Mouse (Mus musculus): ENCODE results near the gene Siah2. TPM values are rescaled to one million over a fixed set of nuclear protein-coding genes. Genes with fewer than 3 reads are reported as not detected.
A peak's percentile ranks its signal among the peaks of the same experiment; 100 is the strongest.

The Siah2 gene
- polyA plus RNA-seq, 1 experiment from 2014 or later = 3.9 TPM

- Histone ChIP-seq H3K9ac (no peak overlapping the region), H3K27ac (peak overlapping the region; percentile 9; the same call in 1 of the 2 replicates), H3K4me1 (peaks cover 42% of the 10 kb centered on the region), H3K9me3 (replicated peaks) (no peaks in the 10 kb centered on the region), H3K27me3 (no peaks in the 10 kb centered on the region), H3K36me3 (peaks cover 9% of the 10 kb centered on the region; the same call in 1 of the 2 replicates), H3K4me3 (replicated peaks) (no peak overlapping the region), H3K4me2 (no peak overlapping the region)
- ATAC-seq (replicated peaks; ENCODE audit: low FRiP score) = 0 out of 2 replicates have a peak, but pooled peaks have one; percentile 29
- WGBS = 29% methylated on average over 4 of the region's 4 CpGs
These were observed 12.2 kb downstream of the Siah2 start for GRCm38 (mm10) chr3:58679996-58680395.

GRCm38 (mm10) chr3:58678905-58679304 lies 13.3 kb downstream of the Siah2 start:
- Histone ChIP-seq H3K9me3 (replicated peaks) (no peaks in the 10 kb centered on the region), H3K36me3 (peaks cover 9% of the 10 kb centered on the region; the same call in 1 of the 2 replicates), H3K27ac (no peak overlapping the region), H3K9ac (no peak overlapping the region), H3K4me1 (peaks cover 42% of the 10 kb centered on the region), H3K4me2 (no peak overlapping the region), H3K4me3 (replicated peaks) (no peak overlapping the region), H3K27me3 (no peaks in the 10 kb centered on the region)
- WGBS = 36% methylated on average over 2 of the region's 2 CpGs
- ATAC-seq (replicated peaks; ENCODE audit: low FRiP score) = no peak

- Histone ChIP-seq H3K27ac (no peak overlapping the region), H3K4me2 (no peak overlapping the region), H3K36me3 (peaks cover 9% of the 10 kb centered on the region; the same call in 1 of the 2 replicates), H3K9ac (no peak overlapping the region), H3K9me3 (replicated peaks) (no peaks in the 10 kb centered on the region), H3K4me1 (peaks cover 42% of the 10 kb centered on the region), H3K27me3 (no peaks in the 10 kb centered on the region), H3K4me3 (replicated peaks) (no peak overlapping the region)
- no peak for ATAC-seq (replicated peaks; ENCODE audit: low FRiP score)
- WGBS = 42% methylated on average over 8 of the region's 8 CpGs
These were observed 13.8 kb downstream of the Siah2 start for GRCm38 (mm10) chr3:58678384-58678783.

GRCm38 (mm10) chr3:58677615-58678014 lies 14.6 kb downstream of the Siah2 start:
- ATAC-seq (replicated peaks; ENCODE audit: low FRiP score) = no peak
- WGBS = 51% methylated on average over 3 of the region's 3 CpGs
- no peak overlapping the region for H3K4me2 ChIP-seq
- H3K9ac ChIP-seq = no peak overlapping the region
- H3K27ac ChIP-seq = no peak overlapping the region
- H3K36me3 ChIP-seq = peaks cover 9% of the 10 kb centered on the region; the same call in 1 of the 2 replicates
- H3K4me1 ChIP-seq = peaks cover 47% of the 10 kb centered on the region
- H3K9me3 ChIP-seq (replicated peaks) = no peaks in the 10 kb centered on the region
- no peak overlapping the region for H3K4me3 ChIP-seq (replicated peaks)
- H3K27me3 ChIP-seq = no peaks in the 10 kb centered on the region

- no peak overlapping the region for H3K4me3 ChIP-seq (replicated peaks)
- H3K27ac ChIP-seq = no peak overlapping the region
- H3K4me1 ChIP-seq = peaks cover 37% of the 10 kb centered on the region
- no peaks in the 10 kb centered on the region for H3K27me3 ChIP-seq
- H3K36me3 ChIP-seq = peaks cover 9% of the 10 kb centered on the region; the same call in 1 of the 2 replicates
- H3K4me2 ChIP-seq = no peak overlapping the region
- no peaks in the 10 kb centered on the region for H3K9me3 ChIP-seq (replicated peaks)
- no peak for ATAC-seq (replicated peaks; ENCODE audit: low FRiP score)
- no peak overlapping the region for H3K9ac ChIP-seq
- WGBS = 74% methylated on average over 5 of the region's 5 CpGs
These were observed 18.9 kb downstream of the Siah2 start for GRCm38 (mm10) chr3:58673295-58673694.

GRCm38 (mm10) chr3:58672481-58673183 lies 19.6 kb downstream of the Siah2 start:
- Histone ChIP-seq H3K27me3 (no peaks in the 10 kb centered on the region), H3K4me1 (peaks cover 33% of the 10 kb centered on the region), H3K9ac (no peak overlapping the region), H3K9me3 (replicated peaks) (no peaks in the 10 kb centered on the region), H3K27ac (0 out of 2 replicates have a peak overlapping the region, but pooled peaks have one; percentile 2), H3K4me2 (no peak overlapping the region), H3K4me3 (replicated peaks) (no peak overlapping the region), H3K36me3 (peaks cover 9% of the 10 kb centered on the region; the same call in 1 of the 2 replicates)
- 38% methylated on average over 4 of the region's 4 CpGs for WGBS
- ATAC-seq (replicated peaks; ENCODE audit: low FRiP score) = peak; percentile 87

- H3K27ac ChIP-seq = no peak overlapping the region
- 33% methylated on average over 6 of the region's 6 CpGs for WGBS
- H3K4me2 ChIP-seq = no peak overlapping the region
- H3K36me3 ChIP-seq = peaks cover 9% of the 10 kb centered on the region; the same call in 1 of the 2 replicates
- no peak overlapping the region for H3K9ac ChIP-seq
- H3K9me3 ChIP-seq (replicated peaks) = no peaks in the 10 kb centered on the region
- ATAC-seq (replicated peaks; ENCODE audit: low FRiP score) = peak; percentile 54
- no peak overlapping the region for H3K4me3 ChIP-seq (replicated peaks)
- peaks cover 24% of the 10 kb centered on the region for H3K4me1 ChIP-seq
- no peaks in the 10 kb centered on the region for H3K27me3 ChIP-seq
These were observed 20.5 kb downstream of the Siah2 start for GRCm38 (mm10) chr3:58671616-58672250.

- H3K9me3 ChIP-seq (replicated peaks) = 0 out of 2 replicates have a peak, but pooled peaks cover 6% of the 10 kb centered on the region
- H3K4me1 ChIP-seq = no peaks in the 10 kb centered on the region
- no peak overlapping the region for H3K4me3 ChIP-seq (replicated peaks)
- ATAC-seq (replicated peaks; ENCODE audit: low FRiP score) = no peak
- H3K36me3 ChIP-seq = no peaks in the 10 kb centered on the region
- H3K9ac ChIP-seq = no peak overlapping the region
- H3K4me2 ChIP-seq = no peak overlapping the region
- 88% methylated on average over 7 of the region's 7 CpGs for WGBS
- H3K27ac ChIP-seq = no peak overlapping the region
- no peaks in the 10 kb centered on the region for H3K27me3 ChIP-seq
These were observed 28.2 kb downstream of the Siah2 start for GRCm38 (mm10) chr3:58663970-58664369.

- H3K9me3 ChIP-seq (replicated peaks) = no peaks in the 10 kb centered on the region
- WGBS = 86% methylated on average over 4 of the region's 4 CpGs
- no peak for ATAC-seq (replicated peaks; ENCODE audit: low FRiP score)
- no peak overlapping the region for H3K9ac ChIP-seq
- H3K36me3 ChIP-seq = no peaks in the 10 kb centered on the region
- H3K27me3 ChIP-seq = no peaks in the 10 kb centered on the region
- no peak overlapping the region for H3K4me3 ChIP-seq (replicated peaks)
- no peak overlapping the region for H3K27ac ChIP-seq
- H3K4me1 ChIP-seq = 0 out of 2 replicates have a peak, but pooled peaks cover 2% of the 10 kb centered on the region
- H3K4me2 ChIP-seq = no peak overlapping the region
These were observed 31.6 kb downstream of the Siah2 start for GRCm38 (mm10) chr3:58660636-58661035.

- 23% methylated on average over 2 of the region's 2 CpGs for WGBS
- Histone ChIP-seq H3K9me3 (replicated peaks) (no peaks in the 10 kb centered on the region), H3K27ac (no peak overlapping the region), H3K4me3 (replicated peaks) (no peak overlapping the region), H3K9ac (no peak overlapping the region), H3K27me3 (no peaks in the 10 kb centered on the region), H3K4me1 (0 out of 2 replicates have a peak, but pooled peaks cover 4% of the 10 kb centered on the region), H3K36me3 (no peaks in the 10 kb centered on the region), H3K4me2 (no peak overlapping the region)
- ATAC-seq (replicated peaks; ENCODE audit: low FRiP score) = no peak
These were observed 34.8 kb downstream of the Siah2 start for GRCm38 (mm10) chr3:58657356-58657755.

GRCm38 (mm10) chr3:58655362-58656130 lies 36.7 kb downstream of the Siah2 start:
- Histone ChIP-seq H3K4me1 (0 out of 2 replicates have a peak, but pooled peaks cover 4% of the 10 kb centered on the region), H3K4me3 (replicated peaks) (no peak overlapping the region), H3K9me3 (replicated peaks) (no peaks in the 10 kb centered on the region), H3K27ac (no peak overlapping the region), H3K4me2 (peak overlapping the region; percentile 31; the same call in 1 of the 2 replicates), H3K9ac (no peak overlapping the region), H3K36me3 (no peaks in the 10 kb centered on the region), H3K27me3 (no peaks in the 10 kb centered on the region)
- ATAC-seq (replicated peaks; ENCODE audit: low FRiP score) = peak; percentile 67; the same call in 1 of the 2 replicates
- 53% methylated on average over 17 of the region's 17 CpGs for WGBS
